Mouse (Mus musculus) kidney, adult 2 months (tissue): ENCODE measurements at regions not wholly inside any gene's neighbourhood (a gene's known extent, or its start where the extent isn't known, plus 50 kb on each side); places are given as distances from the start of the nearest gene placed in this dataset.

Experiments used
- DNase-seq: peaks from one replicate; pipeline ENCODE4 v3.0.0; 2021
- H3K27ac ChIP-seq: fragments of 200-500 bp; 2 replicates; pipeline ENCODE4 v1.5.1; 2012; ENCODE audit warnings: low read depth, low read length, control low read depth, inconsistent platforms; ENCODE audit not compliant: insufficient read depth
- H3K27me3 ChIP-seq: fragments of 200-500 bp; replicated peaks from 2 replicates; pipeline ENCODE4 v1.6.1; 2012; ENCODE audit warnings: mild to moderate bottlenecking, moderate library complexity, low read length, inconsistent platforms; ENCODE audit not compliant: control insufficient read depth, insufficient read depth
- H3K36me3 ChIP-seq: fragments of 200-500 bp; 2 replicates; pipeline ENCODE4 v1.6.1; 2012; ENCODE audit warnings: mild to moderate bottlenecking, moderate library complexity, low read length, inconsistent platforms; ENCODE audit not compliant: control insufficient read depth, insufficient read depth
- H3K4me1 ChIP-seq: fragments of 200-500 bp; 2 replicates; pipeline ENCODE4 v1.6.1; 2011; ENCODE audit warnings: low read length; ENCODE audit not compliant: control insufficient read depth, insufficient read depth
- H3K4me3 ChIP-seq: fragments of 200-500 bp; 2 replicates; pipeline ENCODE4 v1.5.1; 2011; ENCODE audit warnings: mild to moderate bottlenecking, low read depth, low read length, control low read depth; ENCODE audit not compliant: insufficient read depth
- CTCF ChIP-seq: fragments of 200-500 bp; conservative IDR thresholded peaks from 2 replicates; pipeline ENCODE4 v1.5.1; 2011; ENCODE audit warnings: low read depth, mild to moderate bottlenecking, control low read depth, low read length, moderate library complexity, mixed read lengths; ENCODE audit not compliant: insufficient read depth, insufficient read length
- POLR2A ChIP-seq: fragments of 200-500 bp; IDR thresholded peaks from one replicate; pipeline ENCODE4 v1.6.1; 2011; ENCODE audit warnings: low read depth, low read length, control low read depth
- WGBS: fragments of 180-500 bp; shearing (Covaris S2); methylation state at CpG from one replicate; pipeline ENCODE4 v1.1.7; 2018; 5-methylcytosine and 5-hydroxymethylcytosine counted together

DNA sequence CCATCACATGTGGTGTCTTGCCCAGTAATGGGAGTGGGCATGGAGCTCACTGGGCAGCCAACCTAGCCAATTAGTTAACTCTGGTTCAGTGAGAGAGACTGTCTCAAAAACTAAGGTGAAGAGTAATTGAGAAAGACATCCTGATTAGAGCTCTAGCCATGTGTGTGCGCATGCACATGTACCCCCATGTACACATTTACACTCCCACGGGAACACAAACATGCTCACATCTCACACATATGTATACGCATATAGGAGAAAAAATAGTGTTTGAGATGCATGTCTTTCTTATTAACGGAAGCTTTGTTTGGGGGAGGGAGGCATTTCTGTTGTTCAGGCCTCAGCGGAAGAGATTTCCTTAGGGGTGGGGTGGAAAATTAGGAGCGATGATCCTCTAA lies 99.4 kb downstream of the Rpap3 start:
- no peaks in the 10 kb centered on the region for H3K27me3 ChIP-seq
- H3K36me3 ChIP-seq = no peaks in the 10 kb centered on the region
- TF ChIP-seq POLR2A (no peak), CTCF (no peak)
- H3K27ac ChIP-seq = no peak overlapping the region
- WGBS = 50% methylated on average over 6 of the region's 6 CpGs
- no peak for DNase-seq
- H3K4me3 ChIP-seq = no peak overlapping the region
- H3K4me1 ChIP-seq = no peaks in the 10 kb centered on the region

DNA sequence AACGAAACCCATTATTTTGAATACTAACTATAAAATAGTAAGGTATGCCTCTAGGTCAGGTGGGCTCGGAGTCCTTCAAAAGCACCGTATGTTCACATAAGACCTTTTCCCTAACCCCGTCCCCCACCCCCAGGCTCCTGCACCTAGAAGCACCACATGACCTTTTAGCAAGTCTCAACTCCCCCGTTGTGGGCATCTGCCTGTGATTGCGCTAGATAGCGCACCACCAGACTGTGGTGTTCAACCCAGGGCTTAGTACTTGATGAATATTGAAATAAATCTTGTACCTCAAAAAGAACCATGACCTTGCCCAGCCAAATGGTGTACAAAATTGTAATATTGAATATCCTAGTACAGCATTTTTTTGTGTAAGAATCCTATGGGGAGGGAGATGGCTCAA lies 99.8 kb downstream of the Rpap3 start:
- Histone ChIP-seq H3K4me3 (no peak overlapping the region), H3K27ac (no peak overlapping the region), H3K4me1 (no peaks in the 10 kb centered on the region), H3K36me3 (no peaks in the 10 kb centered on the region), H3K27me3 (no peaks in the 10 kb centered on the region)
- TF ChIP-seq POLR2A = no peak
- TF ChIP-seq CTCF = no peak
- 89% methylated on average over 7 of the region's 7 CpGs for WGBS
- DNase-seq = no peak

DNA sequence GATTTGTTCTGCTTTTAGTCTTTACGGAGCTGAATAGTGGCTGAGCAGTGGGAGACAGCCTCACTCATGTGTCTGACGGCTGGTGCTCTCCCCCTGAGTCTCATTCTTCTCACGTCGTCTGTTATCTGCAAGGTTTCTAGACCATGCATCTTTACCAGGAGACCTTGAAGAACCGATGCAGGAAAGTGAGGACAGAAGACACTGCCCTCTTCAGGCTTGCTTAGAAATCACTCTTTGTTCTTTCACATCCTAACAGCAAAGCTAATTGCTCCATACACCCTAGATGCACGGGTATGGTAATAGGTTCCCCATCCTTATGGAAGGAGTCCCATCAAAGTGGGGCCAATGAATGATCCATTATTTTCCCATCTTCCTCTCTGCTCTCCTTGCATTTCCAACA lies 102.1 kb downstream of the Rpap3 start:
- WGBS = 63% methylated on average over 6 of the region's 6 CpGs
- no peak for DNase-seq
- no peak overlapping the region for H3K27ac ChIP-seq
- H3K27me3 ChIP-seq = no peaks in the 10 kb centered on the region
- no peak overlapping the region for H3K4me3 ChIP-seq
- H3K36me3 ChIP-seq = no peaks in the 10 kb centered on the region
- TF ChIP-seq POLR2A (no peak), CTCF (0 out of 2 replicates have a peak, but pooled peaks have one; percentile 4)
- H3K4me1 ChIP-seq = peaks cover 3% of the 10 kb centered on the region; the same call in 1 of the 2 replicates

DNA sequence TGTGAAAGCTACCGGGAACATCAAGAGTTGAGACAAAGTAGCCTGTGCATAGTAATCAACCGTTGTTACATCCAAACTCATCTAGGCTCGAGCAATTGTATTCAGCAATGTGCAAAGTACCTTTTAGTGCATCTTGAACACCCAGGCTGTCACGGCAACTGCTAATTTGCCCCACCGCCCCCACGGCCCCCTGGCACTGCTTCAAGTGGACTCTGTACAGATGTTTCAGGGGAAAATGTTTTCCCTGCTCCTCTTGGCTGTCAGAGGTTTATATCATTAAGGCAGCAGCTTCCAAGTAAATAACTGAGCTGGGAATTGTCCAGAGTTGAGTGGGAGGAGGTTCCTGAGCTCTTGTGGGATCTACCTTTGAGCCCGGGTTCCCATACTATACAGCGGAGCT lies 107.4 kb downstream of the Rpap3 start:
- Histone ChIP-seq H3K4me3 (no peak overlapping the region), H3K4me1 (peaks cover 3% of the 10 kb centered on the region; the same call in 1 of the 2 replicates), H3K27ac (no peak overlapping the region), H3K27me3 (no peaks in the 10 kb centered on the region), H3K36me3 (no peaks in the 10 kb centered on the region)
- DNase-seq = peak; percentile 87
- WGBS = 42% methylated on average over 8 of the region's 8 CpGs
- TF ChIP-seq CTCF = no peak
- TF ChIP-seq POLR2A = no peak

DNA sequence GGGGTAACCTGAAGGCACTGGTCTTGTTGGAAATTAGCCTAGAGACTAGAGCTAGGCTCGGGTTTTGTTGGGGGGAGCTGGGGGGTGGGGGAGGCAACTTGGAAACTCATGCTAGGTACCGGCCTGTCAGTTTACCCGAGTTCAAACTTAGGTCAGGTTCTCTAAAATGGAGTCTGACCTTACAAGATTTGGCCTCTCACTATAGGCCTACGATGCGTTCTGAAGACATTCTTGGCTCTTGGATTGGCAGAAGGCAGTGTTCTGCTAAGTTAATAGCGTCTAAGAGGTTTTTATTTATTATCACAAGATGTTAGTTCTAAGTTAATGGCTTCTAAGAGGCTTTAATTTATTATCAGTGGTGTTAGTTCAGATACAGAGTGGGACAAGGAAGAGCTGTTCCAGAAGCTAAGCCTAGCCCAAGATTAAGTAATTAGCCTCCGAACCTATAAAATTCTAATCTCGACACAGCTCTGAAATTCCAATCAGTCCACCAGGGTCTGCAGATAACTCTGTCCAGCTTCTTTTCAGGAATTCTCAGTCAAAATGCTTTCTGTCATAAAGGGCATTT lies 109.0 kb downstream of the Rpap3 start:
- Histone ChIP-seq H3K36me3 (no peaks in the 10 kb centered on the region), H3K27me3 (no peaks in the 10 kb centered on the region), H3K27ac (no peak overlapping the region), H3K4me3 (no peak overlapping the region), H3K4me1 (peaks cover 3% of the 10 kb centered on the region; the same call in 1 of the 2 replicates)
- 70% methylated on average over 8 of the region's 8 CpGs for WGBS
- TF ChIP-seq CTCF = no peak
- no peak for DNase-seq

DNA sequence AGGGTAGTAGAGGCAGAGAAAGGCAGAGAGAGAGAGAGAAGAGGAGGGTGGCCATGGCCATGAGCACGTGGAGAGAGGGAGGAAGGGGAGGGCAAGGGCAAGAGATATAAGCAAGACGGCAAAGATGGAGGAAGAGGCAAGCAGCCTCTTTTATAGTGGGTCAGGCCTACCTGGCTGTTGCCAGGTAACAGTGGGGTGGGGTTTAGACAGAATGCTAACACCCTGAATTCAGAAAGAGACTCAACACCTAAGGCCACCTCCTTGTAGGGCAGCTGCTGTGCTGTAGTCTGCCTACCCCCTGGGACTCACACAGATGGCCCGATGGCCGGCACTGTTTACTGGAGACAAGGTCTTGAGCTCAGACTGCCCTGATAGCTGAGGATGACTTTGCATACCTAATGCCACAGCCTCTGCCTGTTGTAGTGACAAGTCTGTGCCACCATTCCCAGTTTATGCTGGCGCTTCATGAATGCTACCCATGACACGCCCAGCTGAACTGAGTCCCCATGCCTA lies 110.3 kb downstream of the Rpap3 start:
- H3K4me3 ChIP-seq = no peak overlapping the region
- H3K27me3 ChIP-seq = no peaks in the 10 kb centered on the region
- H3K27ac ChIP-seq = no peak overlapping the region
- TF ChIP-seq POLR2A (no peak), CTCF (no peak)
- whole genome bisulfite sequencing = 93% methylated on average over 6 of the region's 6 CpGs
- peaks cover 5% of the 10 kb centered on the region; the same call in 1 of the 2 replicates for H3K4me1 ChIP-seq
- no peak for DNase-seq
- no peaks in the 10 kb centered on the region for H3K36me3 ChIP-seq

DNA sequence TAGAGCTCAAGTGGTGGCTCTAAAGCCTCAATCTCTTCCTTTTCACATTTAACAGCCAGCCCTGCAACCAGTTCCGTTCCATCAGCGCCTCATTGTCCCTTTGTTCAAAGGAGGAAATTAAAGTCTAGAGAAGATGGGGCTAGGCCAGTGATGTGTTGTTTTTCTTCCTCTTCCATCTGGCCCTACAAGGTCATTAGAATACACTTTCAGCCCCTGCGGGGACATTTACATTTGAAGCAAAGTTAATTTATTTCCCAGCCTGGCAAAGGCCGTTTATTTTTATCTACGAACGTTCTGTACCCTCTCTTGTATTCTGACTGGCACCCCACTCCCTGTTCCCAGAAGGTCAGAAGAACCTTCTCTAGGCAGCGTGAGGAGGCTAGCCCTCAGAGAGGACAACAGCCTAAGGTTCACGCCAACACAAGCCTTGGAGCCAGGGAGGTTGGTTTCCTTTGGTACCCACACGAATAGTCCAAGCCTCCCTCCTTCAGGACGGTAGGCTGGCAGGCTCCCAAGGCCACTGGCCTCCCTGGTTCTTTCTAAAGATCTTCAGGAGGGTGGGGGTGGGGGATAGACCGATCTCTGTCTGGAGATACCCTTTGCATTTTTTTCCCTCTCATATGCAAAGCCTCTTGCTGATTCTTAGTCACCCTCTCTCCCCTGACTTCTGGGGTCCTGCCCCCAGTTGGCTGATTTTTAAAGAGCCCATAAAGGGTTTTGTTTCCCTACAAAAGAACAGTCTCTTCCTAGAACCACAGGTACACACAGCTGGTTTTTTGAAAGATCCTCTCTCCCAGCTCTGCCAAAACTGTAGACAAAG lies 111.6 kb downstream of the Rpap3 start:
- peak; percentile 29 for DNase-seq
- WGBS = 35% methylated on average over 11 of the region's 11 CpGs
- TF ChIP-seq CTCF (no peak), POLR2A (no peak)
- Histone ChIP-seq H3K4me1 (peaks cover 7% of the 10 kb centered on the region; the same call in 1 of the 2 replicates), H3K27me3 (no peaks in the 10 kb centered on the region), H3K4me3 (no peak overlapping the region), H3K27ac (peak overlapping the region; percentile 16; the same call in 1 of the 2 replicates), H3K36me3 (no peaks in the 10 kb centered on the region)
